Mouse (Mus musculus): ENCODE results near the gene Slamf7. TPM values are rescaled to one million over a fixed set of nuclear protein-coding genes. Genes with fewer than 3 reads are reported as not detected.
A peak's percentile ranks its signal among the peaks of the same experiment; 100 is the strongest.
"Not testable (repeated sequence)": the region's sequence is repeated elsewhere in the genome, so short reads cannot be mapped to it uniquely, and the experiment has no call there.

Gene Slamf7
- not detected for total RNA-seq (2021)
- long read RNA-seq, result 0 reads

GRCm38 (mm10) chr1:171652734-171653133 lies at the start of gene Slamf7:
Slamf7 (minus strand) TSS chr1:171653035.
- no peak for DNase-seq (ENCODE audit: low spot score in 2 of 2)

GRCm38 (mm10) chr1:171698983-171699382 lies 46.1 kb upstream of the Slamf7 start:
- peak; percentile 38 to 48 for DNase-seq (ENCODE audit: low spot score in 2 of 2)

GRCm38 (mm10) chr1:171693918-171694317 lies 41.1 kb upstream of the Slamf7 start:
- no peak for DNase-seq (ENCODE audit: low spot score in 2 of 2)

- DNase-seq (ENCODE audit: low spot score in 2 of 2), result no peak
Measured at GRCm38 (mm10) chr1:171687320-171687719, 34.5 kb upstream of the Slamf7 start.

- DNase-seq (ENCODE audit: low spot score in 2 of 2), result no peak
Measured at GRCm38 (mm10) chr1:171684923-171685322, 32.1 kb upstream of the Slamf7 start.

- no peak for DNase-seq (ENCODE audit: low spot score in 2 of 2)
Measured at GRCm38 (mm10) chr1:171681531-171682299, 28.9 kb upstream of the Slamf7 start, which contains the start of gene Cd48. Cd48 (plus strand) TSS chr1:171682009.

- DNase-seq (ENCODE audit: low spot score in 2 of 2), result no peak
Measured at GRCm38 (mm10) chr1:171681009-171681408, 28.2 kb upstream of the Slamf7 start.

GRCm38 (mm10) chr1:171677721-171678120 lies 24.9 kb upstream of the Slamf7 start:
- no peak for DNase-seq (ENCODE audit: low spot score in 2 of 2)

- DNase-seq (ENCODE audit: low spot score in 2 of 2), result no peak
Measured at GRCm38 (mm10) chr1:171674467-171674866, 21.6 kb upstream of the Slamf7 start.

- DNase-seq (ENCODE audit: low spot score in 2 of 2), result peak; percentile 41 to 42
Measured at GRCm38 (mm10) chr1:171672854-171673475, 20.1 kb upstream of the Slamf7 start.

- not testable (repeated sequence) for DNase-seq (ENCODE audit: low spot score in 2 of 2)
Measured at GRCm38 (mm10) chr1:171672451-171672850, 19.6 kb upstream of the Slamf7 start.

GRCm38 (mm10) chr1:171667160-171667559 lies 14.3 kb upstream of the Slamf7 start:
- no peak for DNase-seq (ENCODE audit: low spot score in 2 of 2)

- no peak for DNase-seq (ENCODE audit: low spot score in 2 of 2)
Measured at GRCm38 (mm10) chr1:171666350-171666749, 13.5 kb upstream of the Slamf7 start.

GRCm38 (mm10) chr1:171663757-171664156 lies 10.9 kb upstream of the Slamf7 start:
- DNase-seq (ENCODE audit: low spot score in 2 of 2), result no peak

GRCm38 (mm10) chr1:171661482-171661881 lies 8.6 kb upstream of the Slamf7 start:
- no peak for DNase-seq (ENCODE audit: low spot score in 2 of 2)

- no peak for DNase-seq (ENCODE audit: low spot score in 2 of 2)
Measured at GRCm38 (mm10) chr1:171660423-171660822, 7.6 kb upstream of the Slamf7 start.

- peak; percentile 8 to 27 for DNase-seq (ENCODE audit: low spot score in 2 of 2)
Measured at GRCm38 (mm10) chr1:171658561-171658991, 5.7 kb upstream of the Slamf7 start.

GRCm38 (mm10) chr1:171648840-171649239 lies 4.0 kb downstream of the Slamf7 start:
- no peak for DNase-seq (ENCODE audit: low spot score in 2 of 2)

- DNase-seq (ENCODE audit: low spot score in 2 of 2), result no peak
Measured at GRCm38 (mm10) chr1:171647716-171648115, 5.1 kb downstream of the Slamf7 start.

GRCm38 (mm10) chr1:171646429-171646940 lies 6.3 kb downstream of the Slamf7 start:
- DNase-seq (ENCODE audit: low spot score in 2 of 2), result no peak

- DNase-seq (ENCODE audit: low spot score in 2 of 2), result no peak
Measured at GRCm38 (mm10) chr1:171643612-171644011, 9.2 kb downstream of the Slamf7 start.

- DNase-seq (ENCODE audit: low spot score in 2 of 2), result no peak
Measured at GRCm38 (mm10) chr1:171640796-171641195, 12.0 kb downstream of the Slamf7 start.

All from layer of hippocampus, postnatal 10 days (tissue).